Mouse (Mus musculus) embryonic fibroblast, embryonic 13.5 days (primary cell): Measurements from ENCODE around the gene Zbtb22. TPM values are rescaled to one million over a fixed set of nuclear protein-coding genes. Genes with fewer than 3 reads are reported as not detected.
"Not testable (repeated sequence)": the region's sequence is repeated elsewhere in the genome, so short reads cannot be mapped to it uniquely, and the experiment has no call there.

ENCODE experiments used
- H3K27ac ChIP-seq: 2 replicates; pipeline ENCODE4 v1.5.1; 2012; ENCODE audit warnings: low read length, control low read depth, inconsistent platforms; ENCODE audit not compliant: insufficient read depth
- H3K4me1 ChIP-seq: 2 replicates; pipeline ENCODE4 v1.6.1; 2011; ENCODE audit warnings: low read length; ENCODE audit not compliant: control insufficient read depth, insufficient read depth
- H3K4me3 ChIP-seq: 2 replicates; pipeline ENCODE4 v1.5.1; 2011; ENCODE audit warnings: mild to moderate bottlenecking, control low read depth, low read length; ENCODE audit not compliant: insufficient read depth
- CTCF ChIP-seq: IDR thresholded peaks from 2 replicates; pipeline ENCODE4 v1.5.1; 2011; ENCODE audit warnings: mild to moderate bottlenecking, control low read depth, low read length, moderate library complexity, borderline replicate concordance; ENCODE audit not compliant: insufficient read depth
- POLR2A ChIP-seq: IDR thresholded peaks from 2 replicates; pipeline ENCODE4 v1.6.1; 2011; ENCODE audit warnings: low read depth, mild to moderate bottlenecking, control low read depth, low read length, moderate library complexity
- polyA plus RNA-seq: library from polyadenylated mRNA; stranded (reverse); fragments of >200 nt; gene quantifications from 2 replicates; pipeline ENCODE4 v1.2.4, GENCODE M21; 2011; ENCODE audit warnings: low read depth; ENCODE audit not compliant: missing spikeins, insufficient read length

The Zbtb22 gene
- polyA plus RNA-seq, 1 experiment: 22.2 TPM

DNA sequence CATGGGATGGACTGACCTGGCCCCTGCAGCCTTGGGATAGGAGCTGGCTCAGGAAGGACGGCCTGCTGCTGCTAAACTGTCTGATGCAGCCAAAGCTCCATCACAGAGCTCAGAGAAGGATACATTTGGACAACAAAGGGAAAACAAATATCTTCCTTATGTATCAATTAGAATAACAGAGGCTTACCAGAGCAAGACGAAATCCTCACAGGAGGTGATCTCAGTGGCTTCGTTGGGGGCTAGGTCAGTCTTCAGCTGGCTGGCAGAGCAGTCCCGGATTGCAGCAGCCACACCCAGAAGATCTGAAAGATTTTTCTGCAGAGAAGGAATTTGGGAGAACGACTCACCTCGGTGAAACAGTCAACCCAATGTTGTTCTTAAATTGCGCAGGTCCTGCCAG, 23.3 kb upstream of the Zbtb22 start:
- TF ChIP-seq POLR2A: no peak
- TF ChIP-seq CTCF: no peak
- no peak overlapping the region for H3K4me3 ChIP-seq
- H3K27ac ChIP-seq: no peak overlapping the region
- H3K4me1 ChIP-seq: no peaks in the 10 kb centered on the region

- H3K4me3 ChIP-seq, H3K27ac ChIP-seq, H3K4me1 ChIP-seq: not testable (repeated sequence)
Observed at GRCm38 (mm10) chr17:33893011-33893410, 22.7 kb upstream of the Zbtb22 start.

DNA sequence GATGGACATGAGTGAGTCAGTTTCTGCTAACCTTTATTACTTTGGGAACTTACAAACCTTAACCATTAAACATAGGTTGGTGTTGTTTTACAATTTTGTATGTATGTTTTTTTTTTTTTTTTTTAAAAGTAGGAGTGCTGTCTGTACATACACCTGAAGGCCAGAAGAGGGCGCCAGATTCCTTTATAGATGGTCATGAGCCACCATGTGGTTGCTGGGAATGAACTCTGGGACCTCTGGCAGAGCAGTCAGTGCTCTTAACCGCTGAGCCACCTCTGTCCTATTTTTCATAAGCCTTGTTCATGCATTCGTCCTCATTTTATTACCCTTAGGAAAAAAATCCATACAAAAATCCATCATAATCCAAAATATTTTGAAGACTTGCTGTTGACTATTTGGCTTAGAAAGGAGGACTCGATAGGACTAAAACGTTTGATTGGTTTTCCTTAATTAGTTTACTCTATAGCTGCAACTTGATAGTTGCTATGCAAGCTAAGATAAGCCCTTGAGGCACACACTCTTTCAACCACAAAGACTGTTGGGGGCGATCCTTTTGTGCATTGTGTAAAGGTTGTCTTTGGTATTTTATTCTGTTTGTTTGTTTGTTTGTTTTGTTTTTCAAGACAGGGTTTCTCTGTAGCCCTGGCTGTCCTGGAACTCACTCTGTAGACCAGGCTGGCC, 18.4 kb upstream of the Zbtb22 start:
- Histone ChIP-seq H3K4me1 (no peaks in the 10 kb centered on the region), H3K27ac (peak overlapping the region; percentile 45; the same call in 1 of the 2 replicates), H3K4me3 (no peak overlapping the region)
- TF ChIP-seq CTCF (0 out of 2 replicates have a peak, but pooled peaks have one; percentile 20), POLR2A (no peak)

DNA sequence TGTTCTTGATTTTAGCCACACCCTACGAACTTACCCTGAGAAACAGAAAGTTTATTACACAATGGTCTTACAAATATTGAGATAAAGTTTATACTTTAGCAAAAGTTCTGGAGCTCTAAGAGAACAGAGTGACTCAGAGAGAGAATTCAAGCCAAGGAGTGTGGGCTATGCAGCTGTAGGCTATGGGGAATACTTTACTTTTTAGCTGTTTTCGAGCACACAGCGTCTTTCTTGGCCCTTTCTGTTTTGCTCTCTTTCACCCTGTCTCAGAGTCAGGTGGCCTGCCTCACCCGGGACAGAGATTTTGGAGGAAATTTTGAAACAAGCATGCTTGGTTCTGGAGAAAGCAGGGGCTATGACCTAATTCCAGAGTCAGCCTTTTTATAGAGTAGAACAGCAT, 17.5 kb upstream of the Zbtb22 start:
- not testable (repeated sequence) for H3K4me3 ChIP-seq, H3K27ac ChIP-seq, H3K4me1 ChIP-seq

DNA sequence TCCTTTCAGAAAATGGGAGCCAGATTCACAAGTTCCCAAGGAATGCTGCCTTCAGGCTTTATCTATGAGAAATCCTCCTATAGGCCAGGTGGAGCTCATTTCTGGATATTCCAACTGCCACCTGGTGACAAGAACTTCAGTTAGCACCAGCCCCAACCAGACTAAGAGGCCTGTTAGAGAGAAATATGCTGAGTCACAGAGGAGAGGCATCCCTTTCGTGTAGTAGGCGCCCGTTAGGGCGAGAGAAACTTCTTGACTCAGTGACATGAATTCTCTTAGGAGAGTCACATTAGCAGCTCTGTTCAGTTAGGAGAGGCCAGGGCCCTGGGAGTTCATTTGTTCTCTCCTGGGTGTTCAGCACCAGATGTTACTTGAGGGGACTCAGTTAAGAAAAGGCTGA, 16.1 kb upstream of the Zbtb22 start:
- Histone ChIP-seq H3K4me3 (no peak overlapping the region), H3K27ac (no peak overlapping the region), H3K4me1 (no peaks in the 10 kb centered on the region)
- TF ChIP-seq POLR2A: no peak
- TF ChIP-seq CTCF: no peak

GRCm38 (mm10) chr17:33900281-33900988, 15.3 kb upstream of the Zbtb22 start:
- Histone ChIP-seq H3K27ac (no peak overlapping the region), H3K4me3 (no peak overlapping the region), H3K4me1 (no peaks in the 10 kb centered on the region)
- no peak for TF ChIP-seq POLR2A
- no peak for TF ChIP-seq CTCF

- Histone ChIP-seq H3K27ac (no peak overlapping the region), H3K4me3 (no peak overlapping the region), H3K4me1 (no peaks in the 10 kb centered on the region)
- no peak for TF ChIP-seq POLR2A
- TF ChIP-seq CTCF: no peak
Observed at GRCm38 (mm10) chr17:33900989-33901314, 14.8 kb upstream of the Zbtb22 start.

GRCm38 (mm10) chr17:33901653-33902052, 14.1 kb upstream of the Zbtb22 start:
- H3K4me1 ChIP-seq: no peaks in the 10 kb centered on the region
- H3K27ac ChIP-seq: no peak overlapping the region
- TF ChIP-seq CTCF (no peak), POLR2A (no peak)
- no peak overlapping the region for H3K4me3 ChIP-seq

DNA sequence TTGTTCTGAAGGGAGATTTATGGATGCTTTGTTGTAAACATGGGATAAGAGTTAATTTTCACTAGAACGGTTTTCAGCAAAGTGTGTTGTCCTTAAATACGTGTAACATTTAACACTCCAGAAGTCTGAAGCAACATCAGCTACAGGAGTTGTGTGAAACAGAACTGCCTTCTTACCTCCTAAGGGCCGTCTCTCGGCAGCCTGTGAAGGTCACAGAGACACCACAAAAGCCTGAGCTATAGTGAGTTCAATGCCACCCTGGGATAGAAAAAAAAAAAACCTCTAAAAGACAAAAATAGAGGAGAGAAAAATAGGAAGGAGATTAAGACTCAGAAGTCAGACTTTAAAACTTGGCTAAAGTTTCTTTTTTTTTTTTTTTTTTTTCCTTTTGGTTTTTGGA, 13.6 kb upstream of the Zbtb22 start:
- no peaks in the 10 kb centered on the region for H3K4me1 ChIP-seq
- H3K4me3 ChIP-seq: no peak overlapping the region
- H3K27ac ChIP-seq: no peak overlapping the region
- TF ChIP-seq CTCF: no peak
- no peak for TF ChIP-seq POLR2A

DNA sequence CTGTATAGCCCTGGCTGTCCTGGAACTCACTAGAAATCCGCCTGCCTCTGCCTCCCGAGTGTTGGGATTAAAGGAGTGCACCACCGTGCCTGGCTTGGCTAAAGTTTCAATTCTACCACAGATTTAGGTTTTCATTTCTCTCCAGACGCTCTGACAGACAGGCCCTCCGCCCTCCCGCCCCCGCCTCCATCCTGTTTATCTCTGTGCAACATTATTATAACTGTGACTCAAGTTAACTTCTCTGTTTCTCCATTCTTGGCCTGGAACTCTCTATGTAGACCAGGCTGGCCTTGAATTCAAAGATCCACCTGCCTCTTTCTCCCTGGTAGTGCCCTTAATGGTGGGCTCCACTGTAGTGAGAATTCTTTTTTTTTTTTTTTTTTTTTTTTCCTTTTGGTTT, 13.2 kb upstream of the Zbtb22 start:
- H3K4me3 ChIP-seq: no peak overlapping the region

DNA sequence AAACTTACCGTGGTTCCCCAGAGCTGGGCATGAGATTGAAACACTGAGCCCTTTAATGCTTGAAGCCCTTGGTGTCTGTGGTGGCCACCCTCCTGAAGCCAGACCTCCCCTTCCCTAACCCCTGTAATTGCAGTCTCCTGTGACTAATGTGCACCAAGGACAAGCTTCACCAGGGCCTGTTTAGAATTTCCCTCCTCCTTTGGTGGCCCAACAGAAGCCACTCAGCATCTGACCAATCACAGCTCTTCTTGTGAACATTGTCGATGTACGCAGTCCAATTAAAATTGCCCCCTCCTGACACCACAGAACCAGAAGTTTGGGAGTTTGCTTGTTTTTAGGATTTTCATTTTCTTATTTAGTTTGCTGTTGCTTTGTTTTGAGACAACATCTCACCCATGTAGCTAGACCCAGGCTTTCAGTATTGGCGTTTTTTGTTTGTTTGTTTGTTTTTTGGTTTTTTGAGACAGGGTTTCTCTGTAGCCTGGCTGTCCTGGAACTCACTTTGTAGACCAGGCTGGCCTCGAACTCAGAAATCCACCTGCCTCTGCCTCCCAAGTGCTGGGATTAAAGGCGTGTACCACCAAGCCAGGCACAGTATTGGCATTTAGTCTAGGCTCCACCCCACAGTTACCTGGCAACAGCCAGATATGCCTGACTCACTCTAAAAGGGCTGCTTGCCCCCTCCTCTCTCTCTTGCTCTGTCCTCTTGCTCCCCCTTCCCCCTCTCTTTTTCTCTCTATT, 11.6 kb upstream of the Zbtb22 start:
- not testable (repeated sequence) for H3K4me3 ChIP-seq, H3K27ac ChIP-seq

More for the DNA sequence above, 13.2 kb upstream of the Zbtb22 start:
- no peak overlapping the region for H3K27ac ChIP-seq
- H3K4me1 ChIP-seq: no peaks in the 10 kb centered on the region
- TF ChIP-seq POLR2A (no peak), CTCF (no peak)

GRCm38 (mm10) chr17:33904835-33905234, 10.9 kb upstream of the Zbtb22 start, which contains the start of gene Platr17:
Gene Platr17, plus strand, starts transcription at chr17:33905135.
- H3K4me3 ChIP-seq, H3K4me1 ChIP-seq, H3K27ac ChIP-seq: not testable (repeated sequence)

More for the DNA sequence above, 11.6 kb upstream of the Zbtb22 start:
- not testable (repeated sequence) for H3K4me1 ChIP-seq
